Mouse (Mus musculus): ENCODE results near the gene Ovol1.

Gene Ovol1

GRCm38 (mm10) chr19:5518721-5519120 lies 41.7 kb downstream of the Ovol1 start:
- no peak for DNase-seq (ENCODE audit: low read depth)

- DNase-seq (ENCODE audit: low read depth), result no peak
Measured at GRCm38 (mm10) chr19:5516906-5517505, 43.4 kb downstream of the Ovol1 start.

- DNase-seq (ENCODE audit: low read depth), result peak; percentile 54
Measured at GRCm38 (mm10) chr19:5515840-5516777, 44.3 kb downstream of the Ovol1 start.

GRCm38 (mm10) chr19:5513005-5513349 lies 47.5 kb downstream of the Ovol1 start:
- DNase-seq (ENCODE audit: low read depth), result no peak

- DNase-seq (ENCODE audit: low read depth), result peak; percentile 63
Measured at GRCm38 (mm10) chr19:5512091-5513004, 48.1 kb downstream of the Ovol1 start.

GRCm38 (mm10) chr19:5511074-5511632 lies 49.3 kb downstream of the Ovol1 start:
- DNase-seq (ENCODE audit: low read depth), result no peak

GRCm38 (mm10) chr19:5510031-5511026 lies 50.1 kb downstream of the Ovol1 start, which contains the start of gene Snx32:
Gene Snx32 (minus strand): TSS chr19:5510538.
- peak; percentile 97 for DNase-seq (ENCODE audit: low read depth)

GRCm38 (mm10) chr19:5503687-5504086 lies 56.8 kb downstream of the Ovol1 start, which contains the start of gene 1700020D05Rik:
Gene 1700020D05Rik (minus strand): TSS chr19:5503787.
- no peak for DNase-seq (ENCODE audit: low read depth)

GRCm38 (mm10) chr19:5500330-5500875 lies 60.0 kb downstream of the Ovol1 start:
- no peak for DNase-seq (ENCODE audit: low read depth)

Data from induced T-regulatory cell, adult 2 months (primary cell).